21 mouse cellular contexts compared by ENCODE assay signal in genomic region chr2:148312255-148312654, GRCm38 (mm10).
DNase-seq lines count a peak whose midpoint lies in the region; TF ChIP-seq lines count a peak whose summit lies in the region.
"Had no signal": no experiment of that assay in that cellular context is flagged by ENCODE, and none has a peak within 500 bp of the region (broad histone marks: within the 10 kb centered on the region; RNA-seq: fewer than 3 reads in every experiment).

No protein-coding gene starts in this region.

- no peak overlapping the region for H3K4me3 ChIP-seq in layer of hippocampus, adult 2 months
- H3K4me3 ChIP-seq: embryonic facial prominence, embryonic 10.5 days; embryonic facial prominence, embryonic 12.5 days; forebrain, embryonic 13.5 days; forebrain, embryonic 15.5 days had no signal

- no peak for TF ChIP-seq CTCF in layer of hippocampus, adult 2 months (conservative IDR thresholded peaks at IDR 0.05)

- H3K27ac ChIP-seq in layer of hippocampus, adult 2 months: peak overlapping the region; percentile 82
- H3K27ac ChIP-seq: embryonic facial prominence, embryonic 10.5 days; embryonic facial prominence, embryonic 12.5 days; forebrain, embryonic 13.5 days; forebrain, embryonic 15.5 days had no signal

- peak in 1 of 2 experiments; percentile 47 for DNase-seq in layer of hippocampus, adult 2 months (ENCODE audit: low spot score in 2 of 2)
- no peak for DNase-seq in layer of hippocampus, postnatal 36 days
- DNase-seq in 3T3-L1 (ENCODE audit: low read depth, low spot score) (peak; percentile 63), NIH3T3 (ENCODE audit: low read depth) (peak; percentile 41)
- DNase-seq in telencephalon, adult 2 months (ENCODE audit: low read depth, low spot score): peak; percentile 53
- no peak for DNase-seq in urinary bladder, adult 18-20 months (ENCODE audit: low spot score in 2 of 2)
- no peak for DNase-seq in ovary, postnatal 10 days (ENCODE audit: low spot score)
- DNase-seq: adrenal gland, adult 2 months; adrenal gland, postnatal 10 days; adrenal gland, postnatal 25 days; B cell, adult 2 months; cerebellum, adult 11-12 months; cerebellum, adult 2 months; cerebellum, adult 9-10 months; cerebellum, postnatal 10 days; cerebellum, postnatal 25 days; forebrain, postnatal 0 days had no signal

Comparison
In these comparisons a context has a peak if more than half of its experiments do, and no peak if none do; other contexts are left out.
1. DNase-seq: peak in 3T3-L1 (single experiment), NIH3T3 (single experiment) and telencephalon, adult 2 months (single experiment); none in layer of hippocampus, postnatal 36 days (0 of 2), urinary bladder, adult 18-20 months (0 of 2) and ovary, postnatal 10 days (single experiment).